In genomic region chr16:91067122-91067521, GRCm38 (mm10) we compare ENCODE assay signal across 20 mouse cellular contexts. TPM values are rescaled to one million over a fixed set of nuclear protein-coding genes. Genes with fewer than 3 reads are reported as not detected.
A peak's percentile ranks its signal among the peaks of the same experiment; 100 is the strongest.
DNase-seq lines count a peak whose midpoint lies in the region; TF ChIP-seq lines count a peak whose summit lies in the region.
"Had no signal": no experiment of that assay in that cellular context is flagged by ENCODE, and none has a peak within 500 bp of the region (broad histone marks: within the 10 kb centered on the region; RNA-seq: fewer than 3 reads in every experiment).

No protein-coding gene starts in this region.

- TF ChIP-seq EP300 in CH12.LX (IDR thresholded peaks at IDR 0.05; ENCODE audit: low read length): no peak

- H3K9ac ChIP-seq in CH12.LX (ENCODE audit: insufficient read depth, low read depth): no peak overlapping the region
- H3K9ac ChIP-seq: embryonic facial prominence, embryonic 12.5 days; forebrain, embryonic 13.5 days; forebrain, embryonic 15.5 days; forebrain, postnatal 0 days had no signal

- no peak overlapping the region for H3ac ChIP-seq in myocyte (ENCODE audit: control insufficient read depth, insufficient read length)

- intact Hi-C loops in heart, postnatal 10 days (cut with DNase I): no loop called here
- intact Hi-C loops in left cerebral cortex, postnatal 10 days (cut with DNase I): no loop called here

- no peak overlapping the region for H3K4me2 ChIP-seq in CH12.LX (ENCODE audit: insufficient read depth, low read depth, poor library complexity, severe bottlenecking)
- H3K4me2 ChIP-seq in myocyte (ENCODE audit: low read depth): no peak overlapping the region
- H3K4me2 ChIP-seq: embryonic facial prominence, embryonic 12.5 days; forebrain, embryonic 13.5 days; forebrain, embryonic 15.5 days had no signal

- H3K36me3 ChIP-seq in CH12.LX (replicated peaks in 1 of 2; ENCODE audit: control insufficient read depth in 1 of 2, insufficient read depth in 1 of 2, low read length in 1 of 2): no peaks in the 10 kb centered on the region
- no peaks in the 10 kb centered on the region for H3K36me3 ChIP-seq in myocyte (ENCODE audit: control insufficient read depth, insufficient read depth)
- H3K36me3 ChIP-seq: embryonic facial prominence, embryonic 10.5 days; embryonic facial prominence, embryonic 12.5 days; forebrain, embryonic 15.5 days; G1E had no signal

- dilution Hi-C loops in CH12.LX (cut with MboI; ENCODE audit: extremely low pct_ligation_motif_present, extremely low pct_unique_long_range_greater_than_20kb, low sequenced_read_pairs): no loop called here

- H3K4me1 ChIP-seq in CH12.LX (ENCODE audit: control insufficient read depth in 1 of 2, insufficient read depth in 2 of 2): 0 out of 4 replicates have a peak, but pooled peaks cover 0 to 2% of the 10 kb centered on the region in 2 experiments
- H3K4me1 ChIP-seq: embryonic facial prominence, embryonic 12.5 days had no signal

- in situ Hi-C loops in CH12.LX (cut with MboI; ENCODE audit: low pct_ligation_motif_present, low pct_unique_long_range_greater_than_20kb, low sequenced_read_pairs): no loop called here

- H3K27me3 ChIP-seq in CH12.LX (replicated peaks): peaks cover 70% of the 10 kb centered on the region
- H3K27me3 ChIP-seq in myocyte (ENCODE audit: control insufficient read depth, insufficient read depth, insufficient read length): peaks cover 58% of the 10 kb centered on the region
- H3K27me3 ChIP-seq: forebrain, embryonic 15.5 days had no signal

- H3K4me3 ChIP-seq in CH12.LX (replicated peaks in 1 of 3; ENCODE audit: low read depth in 2 of 3, low read length in 2 of 3, poor library complexity in 1 of 3): no peak overlapping the region
- no peak overlapping the region for H3K4me3 ChIP-seq in myocyte
- H3K4me3 ChIP-seq: embryonic facial prominence, embryonic 10.5 days; embryonic facial prominence, embryonic 12.5 days; forebrain, embryonic 13.5 days; forebrain, embryonic 15.5 days had no signal

- H3K79me2 ChIP-seq in CH12.LX (replicated peaks; ENCODE audit: control insufficient read depth, extremely low read depth, insufficient read depth, poor library complexity, severe bottlenecking): no peaks in the 10 kb centered on the region
- no peaks in the 10 kb centered on the region for H3K79me2 ChIP-seq in myocyte (ENCODE audit: control insufficient read depth, insufficient read depth)

- no peak overlapping the region for H3K27ac ChIP-seq in CH12.LX (ENCODE audit: insufficient read depth, low read depth)
- H3K27ac ChIP-seq: embryonic facial prominence, embryonic 10.5 days; embryonic facial prominence, embryonic 12.5 days; forebrain, embryonic 13.5 days; forebrain, embryonic 15.5 days had no signal

- TF ChIP-seq CTCF in CH12.LX (conservative IDR thresholded peaks at IDR 0.05 in 1 of 2, IDR thresholded peaks at IDR 0.05 in 1 of 2; ENCODE audit: low read depth in 2 of 2, low read length in 2 of 2): no peak

- DNase-seq in heart, adult 11 months: peak; percentile 31
- no peak for DNase-seq in heart, postnatal 10 days
- no peak for DNase-seq in CH12.LX (ENCODE audit: extremely low read depth)
- DNase-seq in left cerebral cortex, postnatal 10 days (ENCODE audit: extremely low spot score in 1 of 2, low spot score in 2 of 2): no peak
- DNase-seq: adrenal gland, adult 8-10 months; adrenal gland, postnatal 14 days; adrenal gland, postnatal 36 days; cerebellum, adult 11-12 months; cerebellum, adult 2 months; cerebellum, adult 9-10 months; cerebellum, postnatal 10 days; cerebellum, postnatal 25 days; forebrain, postnatal 0 days had no signal

- TF ChIP-seq POLR2A in CH12.LX (IDR thresholded peaks at IDR 0.05; ENCODE audit: low read depth, low read length): no peak
- no peak for TF ChIP-seq POLR2A in myocyte (IDR thresholded peaks at IDR 0.05; ENCODE audit: insufficient read length, low read depth)

- no peak for TF ChIP-seq RAD21 in CH12.LX (IDR thresholded peaks at IDR 0.05; ENCODE audit: low read depth, low read length)

- no peaks in the 10 kb centered on the region for H3K9me3 ChIP-seq in CH12.LX (replicated peaks; ENCODE audit: low read length)
- H3K9me3 ChIP-seq: embryonic facial prominence, embryonic 10.5 days; embryonic facial prominence, embryonic 12.5 days; forebrain, embryonic 13.5 days; forebrain, embryonic 15.5 days; G1E had no signal

TF ChIP-seq in CH12.LX, 34 proteins besides CTCF, POLR2A, EP300 and RAD21:
- TF ChIP-seq TCF12 (IDR thresholded peaks at IDR 0.05; ENCODE audit: low read depth, low read length) (peak; percentile 46; the same call in 1 of the 2 replicates), CHD1 (IDR thresholded peaks at IDR 0.05; ENCODE audit: low read depth, low read length) (no peak)

TF ChIP-seq in myocyte, 11 proteins besides CTCF, POLR2A, EP300 and RAD21:
- TF ChIP-seq E2F4 (IDR thresholded peaks at IDR 0.05; ENCODE audit: insufficient read depth) (no peak), TCF12 (IDR thresholded peaks at IDR 0.05; ENCODE audit: insufficient read depth, poor library complexity, severe bottlenecking) (no peak), REST (IDR thresholded peaks at IDR 0.05; ENCODE audit: insufficient read depth, insufficient read length) (no peak), USF1 (IDR thresholded peaks at IDR 0.05; ENCODE audit: low read depth) (no peak), MAX (IDR thresholded peaks at IDR 0.05; ENCODE audit: low read depth) (no peak), SRF (IDR thresholded peaks at IDR 0.05; ENCODE audit: control insufficient read depth, insufficient read length, low read depth) (no peak), CEBPB (IDR thresholded peaks at IDR 0.05; ENCODE audit: insufficient read depth, poor library complexity, severe bottlenecking) (no peak), MYOG (IDR thresholded peaks at IDR 0.05; ENCODE audit: control insufficient read depth in 1 of 3, insufficient read depth in 1 of 3, insufficient read length in 2 of 3, low read depth in 2 of 3) (peak in 2 of 3 experiments; percentile 84 to 86), POLR2AphosphoS2 (IDR thresholded peaks at IDR 0.05; ENCODE audit: insufficient read length, low read depth) (no peak), MYOD1 (IDR thresholded peaks at IDR 0.05; ENCODE audit: control insufficient read depth in 1 of 3, insufficient read length in 2 of 3, low read depth in 2 of 3) (peak in 2 of 3 experiments; percentile 63 to 75), TCF3 (IDR thresholded peaks at IDR 0.05; ENCODE audit: insufficient read length, low read depth) (peak; percentile 87)

RNA-seq across cellular contexts. Expression of gene Paxbp1, which starts 22.8 kb away (rescaled TPM):
- 10 to 100 TPM; 22.6 to 27.2 TPM for total RNA-seq in heart, postnatal 10 days (2021)
- total RNA-seq in CH12.LX (2012; rRNA removed) (38.5 and 39.4 TPM in 2 replicates), CH12.LX (2014; rRNA removed) (74.4 and 96.9 TPM in 2 replicates)
- polyA plus RNA-seq in CH12.LX (2012; ENCODE audit: insufficient read length, low read depth) (69.7 and 77.1 TPM in 2 replicates), myocyte (2012; fragmentation: generic; extraction: Trizol) (8.8 TPM)
- 10 to 100 TPM; 57.1 to 57.5 TPM for total RNA-seq in left cerebral cortex, postnatal 10 days (2021)

RNA-seq across cellular contexts. Expression of gene 4932438H23Rik, which starts 27.8 kb away (rescaled TPM):
- under 1 TPM in 1 of 2 experiments, not detected in 1; 0.19 TPM for total RNA-seq in heart, postnatal 10 days (2021)
- total RNA-seq in CH12.LX (2012; rRNA removed) (not detected in 2 replicates), CH12.LX (2014; rRNA removed) (not detected in 2 replicates)
- polyA plus RNA-seq in CH12.LX (2012; ENCODE audit: insufficient read length, low read depth) (not detected in 2 replicates), myocyte (2012; fragmentation: generic; extraction: Trizol) (0.01 TPM)
- total RNA-seq in left cerebral cortex, postnatal 10 days (2021): under 1 TPM; 0.32 to 0.34 TPM
- total RNA-seq: adrenal gland, postnatal 14 days; adrenal gland, postnatal 36 days had no signal
- polyA plus RNA-seq: embryonic facial prominence, embryonic 10.5 days; Patski had no signal

RNA-seq across cellular contexts. Expression of gene Synj1, which starts 56.0 kb away (rescaled TPM):
- 10 to 100 TPM; 29.0 to 30.8 TPM for total RNA-seq in heart, postnatal 10 days (2021)
- 8.1 and 8.4 TPM in 2 replicates for total RNA-seq in CH12.LX (2012; rRNA removed)
- total RNA-seq in CH12.LX (2014; rRNA removed): 3.6 and 4.6 TPM in 2 replicates
- polyA plus RNA-seq in CH12.LX (2012; ENCODE audit: insufficient read length, low read depth): 12.2 and 20.7 TPM in 2 replicates
- 10.0 TPM for polyA plus RNA-seq in myocyte (2012; fragmentation: generic; extraction: Trizol)
- total RNA-seq in left cerebral cortex, postnatal 10 days (2021): 100 to 1,000 TPM; 231 to 243 TPM

Comparison
In these comparisons a context has a peak if more than half of its experiments do, and no peak if none do; other contexts are left out.
1. RNA of gene Synj1, which starts 56.0 kb away (total RNA-seq): 231 to 243 TPM in left cerebral cortex, postnatal 10 days; 29.0 to 30.8 TPM in heart, postnatal 10 days and 3.6 to 8.4 TPM in CH12.LX; every median in the first group is over 4 times any median in the second.